Mouse (Mus musculus) hindbrain, embryonic 14.5 days (tissue): ENCODE measurements around the gene Med14. TPM values are rescaled to one million over a fixed set of nuclear protein-coding genes. Genes with fewer than 3 reads are reported as not detected.

Experiments
- polyA plus RNA-seq: library from polyadenylated mRNA; unstranded; fragments of >200 nt; fragmentation: Nextera tagmentation; extraction: Ambion mirVana; gene quantifications from 2 replicates; pipeline ENCODE4 v1.2.1, GENCODE M21; 2014

Gene Med14
- polyA plus RNA-seq, 1 experiment from 2014 or later = 23.2 TPM

Other genes starting within 250 kb of the Med14 start
- 218 and 240 TPM in 2 replicates for gene Atp6ap2, start 174.3 kb downstream of the Med14 start, polyA plus RNA-seq
- gene 1810030O07Rik, start 88.4 kb downstream of the Med14 start, polyA plus RNA-seq = 29.0 and 30.2 TPM in 2 replicates